Mouse (Mus musculus): ENCODE measurements at regions not wholly inside any gene's neighbourhood (a gene's known extent, or its start where the extent isn't known, plus 50 kb on each side); places are given as distances from the start of the nearest gene placed in this dataset.
A peak's percentile ranks its signal among the peaks of the same experiment; 100 is the strongest.

GRCm38 (mm10) chr9:100194604-100195444 is 291.8 kb downstream of the Il20rb start:
- DNase-seq (ENCODE audit: low spot score in 2 of 2): no peak

GRCm38 (mm10) chr9:100194158-100194557 is 292.4 kb downstream of the Il20rb start:
- DNase-seq (ENCODE audit: low spot score in 2 of 2): no peak

- DNase-seq (ENCODE audit: low spot score in 2 of 2): no peak
These were observed 302.5 kb downstream of the Il20rb start for GRCm38 (mm10) chr9:100184081-100184480.

- DNase-seq (ENCODE audit: low spot score in 2 of 2): peak in 1 of 2 experiments; percentile 51
These were observed 300.3 kb upstream of the Sox14 start for GRCm38 (mm10) chr9:100176291-100176690.

GRCm38 (mm10) chr9:100166256-100166655 is 290.3 kb upstream of the Sox14 start:
- DNase-seq (ENCODE audit: low spot score in 2 of 2): peak in 1 of 2 experiments; percentile 13

GRCm38 (mm10) chr9:100161961-100162360 is 286.0 kb upstream of the Sox14 start:
- DNase-seq (ENCODE audit: low spot score in 2 of 2): no peak
